Mouse (Mus musculus): ENCODE measurements around the gene Top3a.

DNA sequence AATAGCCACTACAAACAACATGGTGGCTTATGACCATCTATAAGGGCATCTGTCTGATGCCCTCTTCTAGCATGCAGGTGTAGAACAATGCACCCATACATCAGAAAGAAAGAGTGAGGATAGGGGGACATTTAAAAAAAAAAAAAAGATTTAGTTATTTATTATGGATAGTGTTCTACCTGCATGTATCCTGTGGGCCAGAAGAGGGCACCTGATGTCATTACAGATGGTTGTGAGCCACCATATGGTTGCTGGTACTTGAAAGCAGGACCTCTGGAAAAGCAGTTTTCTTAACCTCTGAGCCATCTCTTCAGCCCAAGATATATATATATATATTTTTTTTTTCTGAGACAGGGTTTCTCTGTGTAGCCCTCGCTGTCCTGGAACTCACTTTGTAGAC, 81.0 kb downstream of the Top3a start:
- TF ChIP-seq CTCF (IDR thresholded peaks at IDR 0.05; ENCODE audit: low read depth, low read length) (no peak), POLR2A (IDR thresholded peaks at IDR 0.05; ENCODE audit: extremely low read depth, insufficient read depth, low read length) (no peak)
